Mouse (Mus musculus): ENCODE results near the gene Gm42674.

Gene Gm42674

GRCm38 (mm10) chr3:90598212-90598611 is 3.5 kb upstream of the Gm42674 start:
- DNase-seq (ENCODE audit: low read depth, low spot score), result no peak

GRCm38 (mm10) chr3:90599401-90599800 is 2.3 kb upstream of the Gm42674 start:
- no peak for DNase-seq (ENCODE audit: low read depth, low spot score)

GRCm38 (mm10) chr3:90600036-90600435 is 1.7 kb upstream of the Gm42674 start:
- DNase-seq (ENCODE audit: low read depth, low spot score), result no peak

DNA sequence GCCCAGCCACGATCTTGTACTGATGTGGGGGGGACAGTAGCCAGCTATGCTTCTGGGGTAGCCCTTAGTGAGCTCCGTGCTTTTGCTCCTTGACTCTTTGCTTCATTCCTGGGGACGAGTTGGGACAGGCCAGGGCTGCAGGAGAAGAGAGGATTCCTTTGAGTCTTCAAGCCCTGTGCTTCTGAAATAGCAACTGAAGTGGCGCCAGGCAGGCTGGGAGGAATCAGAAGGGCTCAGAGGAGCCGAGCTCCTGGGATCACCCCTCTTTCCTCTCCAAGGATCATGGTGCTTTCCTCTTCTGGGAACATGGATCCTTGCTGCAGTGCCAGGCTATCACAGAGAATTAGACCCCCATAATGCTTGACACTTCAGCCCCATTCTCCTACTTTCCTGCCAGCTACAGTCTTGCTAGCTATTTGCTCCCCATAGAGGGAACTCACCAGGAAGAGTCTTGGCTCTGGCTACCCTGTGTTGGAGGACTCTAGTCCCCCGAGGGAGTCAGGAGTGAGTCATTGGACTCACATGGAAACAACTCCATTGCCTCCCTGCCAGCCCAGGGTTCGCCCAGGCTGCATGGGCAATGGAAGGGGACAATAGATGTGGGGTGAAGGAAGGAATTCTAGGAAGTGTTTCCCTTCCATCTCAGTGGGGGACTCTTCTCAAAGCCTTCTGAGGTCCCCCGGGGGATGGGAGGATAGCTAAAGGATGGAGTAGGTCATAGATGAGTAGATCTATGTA is 1.1 kb upstream of the Gm42674 start:
- DNase-seq (ENCODE audit: low read depth, low spot score), result no peak

DNA sequence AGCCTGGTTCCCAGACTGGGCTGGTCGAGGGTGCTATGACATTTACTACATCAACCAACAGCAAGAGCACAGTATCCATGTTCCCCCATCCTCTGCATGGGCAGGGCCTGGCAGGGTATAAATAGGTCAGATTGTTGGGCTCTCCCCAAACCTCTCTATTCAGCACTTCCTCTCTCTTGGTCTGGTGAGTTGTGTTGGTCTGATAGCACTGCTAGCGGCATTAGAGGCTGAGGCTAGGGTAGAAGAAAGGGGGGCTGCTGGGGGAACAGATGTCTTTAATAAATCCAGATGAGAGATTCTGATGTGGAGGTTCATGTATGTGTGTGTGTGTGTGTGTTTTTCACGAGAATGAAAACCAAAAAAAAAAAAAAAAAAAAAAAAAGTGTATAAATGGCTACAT is 1.9 kb downstream of the Gm42674 start, which contains the start of gene S100a4:
Gene S100a4 (plus strand): TSS at position 149 of the 400 bp plus-strand sequence.
- no peak for DNase-seq (ENCODE audit: low read depth, low spot score)

DNA sequence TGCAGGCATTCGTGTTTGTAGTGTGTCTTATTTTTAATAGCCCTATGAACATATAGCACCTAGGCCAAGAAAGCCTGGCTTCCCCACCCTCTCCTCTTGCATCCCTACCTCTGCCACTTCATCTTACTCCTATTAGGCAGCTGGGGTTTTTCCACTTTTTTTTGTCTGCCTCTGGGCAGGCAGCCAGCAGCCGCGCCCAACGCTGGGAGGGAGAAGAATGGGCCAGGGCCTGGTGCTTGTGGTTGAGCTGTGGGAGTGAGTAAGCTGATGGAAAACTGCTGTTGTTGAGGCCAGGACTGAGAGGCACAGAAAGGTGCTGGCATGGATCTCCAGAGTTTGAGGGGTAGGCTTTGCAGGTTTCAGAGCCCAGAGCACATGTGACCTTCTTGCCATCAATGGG is 2.7 kb downstream of the Gm42674 start:
- DNase-seq (ENCODE audit: low read depth, low spot score), result no peak

DNA sequence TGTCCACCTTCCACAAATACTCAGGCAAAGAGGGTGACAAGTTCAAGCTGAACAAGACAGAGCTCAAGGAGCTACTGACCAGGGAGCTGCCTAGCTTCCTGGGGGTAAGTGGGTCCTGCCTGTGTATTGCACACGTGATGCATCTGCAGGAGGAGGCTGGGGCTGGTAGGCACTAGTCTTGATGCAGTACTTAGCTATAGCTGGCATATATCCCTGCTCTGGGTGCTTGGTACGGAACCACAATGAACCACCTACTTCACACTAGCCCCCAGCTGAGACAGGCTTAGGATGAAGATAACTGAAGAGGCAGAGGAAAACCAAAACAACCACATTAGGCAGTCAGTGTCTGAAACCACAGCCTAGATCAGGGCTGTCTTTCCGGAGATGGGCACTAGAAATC is 3.3 kb downstream of the Gm42674 start:
- DNase-seq (ENCODE audit: low read depth, low spot score), result no peak

DNA sequence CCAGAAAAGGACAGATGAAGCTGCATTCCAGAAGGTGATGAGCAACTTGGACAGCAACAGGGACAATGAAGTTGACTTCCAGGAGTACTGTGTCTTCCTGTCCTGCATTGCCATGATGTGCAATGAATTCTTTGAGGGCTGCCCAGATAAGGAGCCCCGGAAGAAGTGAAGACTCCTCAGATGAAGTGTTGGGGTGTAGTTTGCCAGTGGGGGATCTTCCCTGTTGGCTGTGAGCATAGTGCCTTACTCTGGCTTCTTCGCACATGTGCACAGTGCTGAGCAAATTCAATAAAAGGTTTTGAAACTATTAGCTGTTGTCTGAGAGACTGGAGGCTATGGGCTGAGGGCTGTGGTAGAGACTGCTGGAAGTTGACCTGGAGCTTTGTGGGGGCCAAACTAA is 4.0 kb downstream of the Gm42674 start:
- no peak for DNase-seq (ENCODE audit: low read depth, low spot score)

DNA sequence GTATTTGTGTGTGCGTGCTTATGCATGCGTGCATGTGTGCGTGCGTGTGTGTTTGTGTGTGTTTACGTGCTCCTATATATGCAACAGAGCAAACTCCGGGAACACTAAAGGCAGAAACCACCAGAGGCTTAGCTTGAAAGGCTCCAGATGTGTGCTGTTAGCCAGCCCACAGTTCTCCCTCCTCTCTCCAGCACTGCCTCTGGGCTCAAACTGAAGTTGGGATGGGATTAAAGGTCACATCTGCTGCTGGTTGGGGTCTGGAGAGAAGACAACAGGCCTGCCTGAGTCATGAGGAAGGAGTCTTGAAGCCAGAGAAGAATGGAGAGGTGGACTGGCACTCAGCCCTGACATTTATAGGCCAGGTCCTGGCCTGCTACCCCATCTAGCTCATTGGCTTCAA is 4.5 kb downstream of the Gm42674 start:
- DNase-seq (ENCODE audit: low read depth, low spot score), result no peak

DNA sequence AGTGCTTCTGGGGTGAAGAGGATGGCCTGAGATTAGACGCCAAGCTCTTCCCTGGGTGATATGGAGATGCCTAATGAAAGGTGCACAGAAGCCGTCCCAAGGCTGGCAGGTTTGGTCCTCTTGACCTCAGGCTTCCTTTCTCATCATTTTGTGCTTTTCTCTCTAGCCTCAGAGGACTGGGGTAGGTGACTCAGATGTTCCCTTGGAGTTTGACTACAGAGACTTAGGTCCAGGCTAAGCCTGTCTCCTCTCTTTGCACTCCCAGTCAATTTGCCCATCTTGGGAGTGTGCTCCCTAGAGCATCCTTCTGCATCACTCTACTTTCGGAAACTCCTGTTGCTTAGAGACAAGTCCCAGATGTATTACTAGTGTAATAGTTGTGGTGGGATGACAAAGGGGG is 5.7 kb downstream of the Gm42674 start:
- DNase-seq (ENCODE audit: low read depth, low spot score), result no peak

DNA sequence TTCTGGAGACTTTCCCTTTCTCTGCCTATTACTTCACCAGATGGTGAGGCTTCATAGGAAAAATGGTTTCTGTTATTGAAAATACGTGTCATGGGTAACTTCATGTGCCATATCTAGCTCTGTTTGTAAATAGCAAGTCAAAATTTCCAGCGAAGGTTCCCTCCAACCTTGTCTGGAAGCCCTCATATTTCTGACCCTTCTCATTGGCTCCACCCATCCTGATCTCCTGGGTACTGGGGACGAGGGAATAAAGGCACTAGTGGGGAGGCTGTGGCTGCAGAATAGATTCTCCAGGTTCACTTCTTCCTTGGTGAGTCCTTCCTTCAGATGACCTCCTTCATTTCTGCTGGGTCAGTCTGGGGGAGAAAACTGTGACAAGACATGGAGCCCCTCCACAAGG is 6.5 kb downstream of the Gm42674 start, which contains the start of gene S100a5:
Gene S100a5 (plus strand): TSS at position 301 of the 400 bp plus-strand sequence.
- DNase-seq (ENCODE audit: low read depth, low spot score), result no peak

DNA sequence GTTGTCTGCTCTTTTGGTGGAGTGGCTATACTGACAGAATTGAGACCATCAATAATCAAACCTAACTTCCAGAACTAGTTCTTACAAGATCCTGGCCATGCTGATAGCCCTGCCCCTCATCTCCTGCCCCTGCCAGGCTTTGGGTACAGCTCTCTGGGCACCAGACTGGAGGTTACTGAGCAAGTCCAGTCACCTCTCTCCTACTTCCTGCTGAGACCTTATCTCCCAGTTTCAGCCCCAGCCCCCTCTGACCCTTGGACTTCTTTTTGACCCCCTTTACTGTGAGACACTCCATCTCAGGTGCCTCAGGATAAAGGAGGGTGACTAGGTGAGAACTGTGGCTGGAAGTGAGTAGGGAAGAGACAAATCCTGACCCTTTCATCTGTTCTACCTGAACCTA is 7.4 kb downstream of the Gm42674 start:
- no peak for DNase-seq (ENCODE audit: low read depth, low spot score)

GRCm38 (mm10) chr3:90611494-90611893 is 9.8 kb downstream of the Gm42674 start:
- no peak for DNase-seq (ENCODE audit: low read depth, low spot score)

- DNase-seq (ENCODE audit: low read depth, low spot score), result peak; percentile 41
Measured at GRCm38 (mm10) chr3:90612061-90612460, 10.4 kb downstream of the Gm42674 start.

- DNase-seq (ENCODE audit: low read depth, low spot score), result peak; percentile 85
Measured at GRCm38 (mm10) chr3:90612728-90613291, 11.1 kb downstream of the Gm42674 start, which contains the start of gene S100a6. Gene S100a6, plus strand, starts transcription at chr3:90612882.

DNA sequence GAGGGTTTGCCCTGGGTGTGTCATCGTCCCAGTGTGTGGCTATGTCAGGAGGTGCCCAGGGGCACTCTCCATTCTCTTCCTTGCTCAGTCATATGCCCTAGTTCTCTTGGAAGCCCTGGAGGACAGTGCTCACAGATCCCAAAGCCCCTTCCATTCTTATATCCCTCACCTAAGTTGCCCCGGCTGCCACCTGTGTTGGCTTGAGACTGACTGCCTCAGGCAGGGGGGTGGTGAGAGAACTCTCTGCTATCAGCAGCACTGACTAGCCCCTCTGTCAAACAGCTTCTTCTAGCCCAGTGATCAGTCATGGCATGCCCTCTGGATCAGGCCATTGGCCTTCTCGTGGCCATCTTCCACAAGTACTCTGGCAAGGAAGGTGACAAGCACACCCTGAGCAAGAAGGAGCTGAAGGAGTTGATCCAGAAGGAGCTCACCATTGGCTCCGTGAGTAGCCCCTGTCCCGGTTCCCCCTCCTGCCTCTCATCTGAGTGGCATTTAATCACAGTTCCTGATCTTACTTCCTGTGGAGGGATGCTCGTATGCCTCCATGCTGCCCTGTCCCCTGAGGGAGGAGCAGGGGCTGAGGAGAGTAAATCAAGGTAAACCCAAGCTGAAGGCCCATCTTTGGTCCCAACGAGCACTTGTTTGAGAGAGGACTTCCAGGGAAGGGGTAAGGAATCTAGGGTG is 11.9 kb downstream of the Gm42674 start:
- DNase-seq (ENCODE audit: low read depth, low spot score), result no peak

GRCm38 (mm10) chr3:90614148-90614530 is 12.4 kb downstream of the Gm42674 start:
- no peak for DNase-seq (ENCODE audit: low read depth, low spot score)

DNA sequence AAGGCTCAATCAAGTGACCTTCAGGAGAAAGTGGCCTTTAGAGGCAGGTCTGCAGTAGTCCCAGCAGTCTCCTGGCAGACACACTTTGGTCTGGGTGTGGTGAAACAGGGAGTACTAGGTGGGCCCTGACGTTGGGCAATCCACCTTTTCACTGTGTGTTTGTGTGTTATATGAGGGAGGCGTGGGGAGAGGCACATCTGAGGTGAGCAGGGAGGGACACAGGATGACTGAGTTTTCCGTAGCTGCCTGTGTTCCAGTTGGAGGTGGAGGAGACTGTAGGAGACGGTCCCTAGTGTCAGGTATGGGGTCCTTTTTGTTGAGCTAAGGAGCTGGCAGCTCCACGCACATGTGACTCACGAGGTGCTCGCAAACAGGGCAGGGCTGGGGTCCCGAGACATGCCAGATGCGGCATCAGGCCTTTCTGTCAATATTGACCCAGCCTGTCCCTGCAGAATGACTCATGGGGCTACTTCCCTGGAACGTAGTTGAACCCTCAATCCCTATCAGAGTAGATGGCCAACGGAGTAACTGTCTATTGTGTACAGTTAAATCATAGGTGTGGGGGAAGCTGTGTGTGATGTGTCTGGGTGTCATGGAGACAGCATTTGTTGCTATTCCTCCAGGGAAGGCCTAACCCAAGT is 13.0 kb downstream of the Gm42674 start:
- DNase-seq (ENCODE audit: low read depth, low spot score), result no peak

DNA sequence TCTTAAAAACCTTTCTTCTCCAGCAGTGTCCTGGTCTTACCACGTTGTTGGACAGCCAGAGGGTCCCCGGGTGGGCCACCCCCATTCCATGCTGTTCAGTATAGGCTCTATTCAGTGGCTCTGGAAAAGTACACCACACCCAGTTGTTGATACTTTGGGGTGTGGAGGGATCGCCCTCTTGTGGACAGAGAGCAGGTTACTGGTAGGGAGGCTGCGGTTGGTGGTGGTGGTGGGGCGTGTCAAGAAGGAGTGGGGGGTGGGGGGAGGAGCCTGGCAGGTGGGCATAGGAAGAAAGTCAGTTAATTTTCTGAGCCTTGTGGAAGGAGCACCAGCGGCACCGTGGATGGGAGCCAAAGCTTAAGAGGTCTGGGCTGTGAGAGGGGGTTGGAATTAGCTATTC is 13.7 kb downstream of the Gm42674 start:
- peak; percentile 90 for DNase-seq (ENCODE audit: low read depth, low spot score)

DNA sequence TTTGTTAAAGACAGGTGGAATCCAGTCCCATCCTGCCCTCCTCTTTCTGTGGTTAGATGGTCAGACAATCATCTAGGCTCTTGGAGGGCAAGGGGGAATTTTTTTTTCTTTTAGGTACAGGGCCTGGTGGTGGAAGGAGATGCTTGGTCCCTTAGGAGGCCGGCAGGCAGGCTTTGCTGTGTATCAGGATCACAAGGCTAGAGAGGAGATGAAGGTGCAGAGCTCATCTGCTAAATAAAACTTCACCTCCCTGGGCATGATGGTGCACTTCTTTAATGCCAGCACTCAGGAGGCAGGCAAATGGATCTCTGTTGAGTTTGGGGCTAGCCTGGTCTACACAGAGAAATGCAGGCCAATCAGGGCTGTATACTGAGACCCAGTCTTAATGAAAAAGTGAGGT is 14.2 kb downstream of the Gm42674 start:
- no peak for DNase-seq (ENCODE audit: low read depth, low spot score)

GRCm38 (mm10) chr3:90617586-90617985 is 15.9 kb downstream of the Gm42674 start:
- DNase-seq (ENCODE audit: low read depth, low spot score), result peak; percentile 54

DNA sequence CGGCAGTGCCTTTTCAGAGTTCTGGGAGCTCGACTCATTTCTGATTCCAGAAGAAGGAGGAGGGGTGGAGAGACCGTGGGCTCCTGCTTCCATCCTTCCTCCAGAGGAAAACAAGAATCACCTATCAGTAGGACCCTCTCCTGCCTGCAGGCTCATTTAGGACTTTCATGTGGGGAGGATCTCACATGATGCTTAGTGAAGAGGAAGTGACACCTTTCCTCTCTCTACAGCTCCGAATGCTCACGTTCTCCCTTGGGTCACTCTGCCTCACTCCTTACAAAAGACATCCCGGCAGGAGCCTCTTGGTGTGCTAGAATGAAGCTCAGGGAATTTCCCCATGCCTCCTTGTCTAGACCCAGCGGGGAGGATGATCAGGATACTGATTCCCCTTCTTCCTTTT is 19.8 kb downstream of the Gm42674 start:
- DNase-seq (ENCODE audit: low read depth, low spot score), result no peak
